Mouse (Mus musculus) heart, adult 2 months (tissue): ENCODE results near the gene Ppargc1a. TPM values are rescaled to one million over a fixed set of nuclear protein-coding genes. Genes with fewer than 3 reads are reported as not detected.

ENCODE experiments used
- DNase-seq, 2 experiments: peaks; one replicate each; pipeline ENCODE4 v3.0.0; 2021
- H3K27ac ChIP-seq: fragments of 200-600 bp; 2 replicates; pipeline ENCODE4 v1.8.1; 2022
- H3K27me3 ChIP-seq: fragments of 200-500 bp; 2 replicates; pipeline ENCODE4 v1.6.1; 2012; ENCODE audit warnings: mild to moderate bottlenecking, low read length, inconsistent platforms, mixed read lengths; ENCODE audit not compliant: control insufficient read depth, insufficient read depth
- H3K36me3 ChIP-seq: fragments of 200-500 bp; 2 replicates; pipeline ENCODE4 v1.6.1; 2012; ENCODE audit warnings: low read length, inconsistent platforms; ENCODE audit not compliant: control insufficient read depth, insufficient read depth
- H3K4me1 ChIP-seq: fragments of 200-500 bp; 2 replicates; pipeline ENCODE4 v1.6.1; 2011; ENCODE audit warnings: low read length; ENCODE audit not compliant: control insufficient read depth, insufficient read depth
- H3K4me3 ChIP-seq: fragments of 200-600 bp; 2 replicates; pipeline ENCODE4 v1.8.1; 2022
- H3K79me2 ChIP-seq: fragments of 200-500 bp; replicated peaks from 2 replicates; pipeline ENCODE4 v1.6.1; 2012; ENCODE audit warnings: mild to moderate bottlenecking, inconsistent platforms, low read length, moderate library complexity, mixed read lengths; ENCODE audit not compliant: control insufficient read depth, insufficient read depth
- H3K9ac ChIP-seq: fragments of 200-500 bp; 2 replicates; pipeline ENCODE4 v1.6.1; 2012; ENCODE audit warnings: low read depth, mild to moderate bottlenecking, control low read depth, inconsistent platforms, low read length, mixed read lengths
- CTCF ChIP-seq: fragments of 200-600 bp; IDR thresholded peaks from 2 replicates; pipeline ENCODE4 v1.8.1; 2022; ENCODE audit warnings: antibody characterized with exemption, mild to moderate bottlenecking, moderate library complexity
- EP300 ChIP-seq: fragments of 200-500 bp; IDR thresholded peaks from 2 replicates; pipeline ENCODE4 v1.6.1; 2011; ENCODE audit warnings: low read depth, low read length, control low read depth; ENCODE audit not compliant: insufficient read depth
- POLR2A ChIP-seq: fragments of 200-500 bp; IDR thresholded peaks from 2 replicates; pipeline ENCODE4 v1.6.1; 2011; ENCODE audit warnings: mild to moderate bottlenecking, low read depth, low read length, control low read depth; ENCODE audit not compliant: insufficient read depth
- WGBS: fragments of 180-500 bp; shearing (Covaris S2); methylation state at CpG from one replicate; pipeline ENCODE4 v1.1.7; 2018; 5-methylcytosine and 5-hydroxymethylcytosine counted together
- intact Hi-C: fragments of 180-260 bp; cut with DNase I; formaldehyde crosslinking; loops from one replicate; pipeline ENCODE4 v1.15.1; 2025
- polyA plus RNA-seq: library from polyadenylated mRNA; depleted of rRNA; stranded (reverse); fragments of >200 nt; gene quantifications from 2 replicates; pipeline ENCODE4 v1.2.3, GENCODE M21; 2012
- total RNA-seq, 2 experiments: library from RNA; stranded (reverse); gene quantifications; 2 replicates each; pipeline ENCODE4 v1.2.3; 2021

Gene Ppargc1a
- total and polyA plus RNA-seq, 3 experiments, result 27.9 to 146 (median 129) TPM

GRCm38 (mm10) chr5:51416377-51416776 lies 151.1 kb downstream of the Ppargc1a start:
- no peaks in the 10 kb centered on the region for H3K36me3 ChIP-seq
- H3K9ac ChIP-seq, result no peak overlapping the region
- DNase-seq, result no peak
- no peaks in the 10 kb centered on the region for H3K27me3 ChIP-seq
- intact Hi-C loops, result no loop called here
- H3K79me2 ChIP-seq, result no peaks in the 10 kb centered on the region
- H3K4me3 ChIP-seq, result no peak overlapping the region
- no peak for TF ChIP-seq CTCF
- no peak for TF ChIP-seq POLR2A
- TF ChIP-seq EP300, result no peak
- WGBS, result 75% methylated on average over 7 of the region's 7 CpGs
- H3K4me1 ChIP-seq, result no peaks in the 10 kb centered on the region; the same call in 1 of the 2 replicates
- no peak overlapping the region for H3K27ac ChIP-seq

- H3K27ac ChIP-seq, result no peak overlapping the region
- DNase-seq, result no peak
- H3K9ac ChIP-seq, result no peak overlapping the region
- no peaks in the 10 kb centered on the region for H3K79me2 ChIP-seq
- no peaks in the 10 kb centered on the region; the same call in 1 of the 2 replicates for H3K4me1 ChIP-seq
- TF ChIP-seq CTCF, result no peak
- no peak for TF ChIP-seq EP300
- TF ChIP-seq POLR2A, result no peak
- no peaks in the 10 kb centered on the region for H3K27me3 ChIP-seq
- WGBS, result 34% methylated on average over 2 of the region's 2 CpGs
- H3K36me3 ChIP-seq, result no peaks in the 10 kb centered on the region
- no peak overlapping the region for H3K4me3 ChIP-seq
- intact Hi-C loops, result no loop called here
Observed at GRCm38 (mm10) chr5:51415456-51415855, 152.1 kb downstream of the Ppargc1a start.

GRCm38 (mm10) chr5:51412303-51413117 lies 155.0 kb downstream of the Ppargc1a start:
- Histone ChIP-seq H3K27me3 (no peaks in the 10 kb centered on the region), H3K4me3 (no peak overlapping the region; the same call in 1 of the 2 replicates), H3K4me1 (no peaks in the 10 kb centered on the region; the same call in 1 of the 2 replicates), H3K27ac (no peak overlapping the region; the same call in 1 of the 2 replicates), H3K79me2 (no peaks in the 10 kb centered on the region), H3K9ac (no peak overlapping the region), H3K36me3 (no peaks in the 10 kb centered on the region)
- no peak for DNase-seq
- TF ChIP-seq CTCF, result no peak
- no peak for TF ChIP-seq EP300
- no peak for TF ChIP-seq POLR2A
- 28% methylated on average over 12 of the region's 12 CpGs for WGBS
- intact Hi-C loops, result no loop called here

GRCm38 (mm10) chr5:51410006-51410405 lies 157.5 kb downstream of the Ppargc1a start:
- Histone ChIP-seq H3K9ac (no peak overlapping the region), H3K4me1 (no peaks in the 10 kb centered on the region; the same call in 1 of the 2 replicates), H3K27me3 (no peaks in the 10 kb centered on the region), H3K36me3 (no peaks in the 10 kb centered on the region), H3K4me3 (no peak overlapping the region), H3K79me2 (no peaks in the 10 kb centered on the region), H3K27ac (no peak overlapping the region)
- intact Hi-C loops, result no loop called here
- DNase-seq, result no peak
- no peak for TF ChIP-seq POLR2A
- TF ChIP-seq CTCF, result no peak
- no peak for TF ChIP-seq EP300
- WGBS, result 44% methylated on average over 1 of the region's 1 CpGs

GRCm38 (mm10) chr5:51406406-51406805 lies 161.1 kb downstream of the Ppargc1a start:
- Histone ChIP-seq H3K4me1 (no peaks in the 10 kb centered on the region), H3K9ac (no peak overlapping the region), H3K36me3 (no peaks in the 10 kb centered on the region), H3K27me3 (no peaks in the 10 kb centered on the region), H3K27ac (no peak overlapping the region), H3K4me3 (no peak overlapping the region), H3K79me2 (no peaks in the 10 kb centered on the region)
- intact Hi-C loops, result no loop called here
- no peak for TF ChIP-seq EP300
- no peak for TF ChIP-seq POLR2A
- TF ChIP-seq CTCF, result no peak
- no peak for DNase-seq
- 48% methylated on average over 3 of the region's 3 CpGs for WGBS
